Comparison of ENCODE assay signal across 8 mouse cellular contexts in the genomic region with DNA sequence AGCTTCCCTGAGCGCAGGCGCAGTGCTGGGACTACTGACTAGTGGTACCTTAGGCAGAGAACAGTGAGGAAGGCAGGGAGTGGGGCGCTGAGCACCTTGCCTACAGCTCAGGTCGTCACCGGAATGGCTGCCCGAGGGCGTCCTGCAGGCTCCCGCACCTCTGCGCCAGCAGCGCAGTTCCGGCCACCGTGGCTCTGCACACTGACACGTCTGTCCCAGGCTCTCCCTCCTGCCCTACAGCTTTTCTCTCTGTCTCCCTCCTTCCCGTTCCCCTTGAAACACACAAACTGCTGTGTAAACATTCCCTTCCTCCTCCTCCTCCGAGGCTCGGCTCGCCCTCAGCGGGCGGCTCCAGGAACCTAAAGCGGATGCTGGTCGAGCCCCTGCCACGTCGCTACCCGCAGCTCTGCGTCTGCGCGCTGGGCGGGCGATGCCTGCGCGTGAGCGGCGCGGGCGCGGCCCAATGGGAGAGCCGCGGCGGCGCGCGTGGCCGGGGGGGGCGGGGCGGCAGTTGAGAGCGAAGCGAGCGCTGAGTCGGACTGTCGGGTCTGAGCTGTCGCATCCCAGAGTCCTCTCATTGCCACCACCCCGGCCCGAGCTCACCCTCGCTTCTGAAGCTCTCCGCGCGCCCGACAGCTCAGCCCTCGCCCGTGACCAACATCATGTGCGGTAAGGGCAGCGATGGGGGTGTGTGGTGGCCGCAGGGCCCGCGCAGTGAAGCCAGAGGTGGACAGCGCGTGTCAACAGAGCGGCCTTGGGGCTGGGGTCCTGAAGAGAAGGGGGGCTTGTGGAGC. TPM values are rescaled to one million over a fixed set of nuclear protein-coding genes. Genes with fewer than 3 reads are reported as not detected.
DNase-seq lines count a peak whose midpoint lies in the region; ATAC-seq lines count a peak whose summit lies in the region.

A gene (plus strand): TSS at position 510 of the 794 bp plus-strand sequence.

- H3K4me3 ChIP-seq in hindbrain, embryonic 15.5 days = peak within 1 kb of the TSS; percentile 98

- DNase-seq in R1 (ENCODE audit: low read depth, low spot score) = peak; percentile 94
- DNase-seq in cerebellum, postnatal 25 days = peak; percentile 97 to 99
- DNase-seq in frontal cortex, postnatal 36 days (ENCODE audit: low spot score in 2 of 2) = peak; percentile 95 to 96
- DNase-seq in left cerebral cortex, adult 11 months (ENCODE audit: low spot score) = peak; percentile 91
- peak; percentile 97 to 99 for DNase-seq in lung, postnatal 4 days
- DNase-seq in retina, postnatal 7 days (ENCODE audit: low read depth, low spot score) = peak; percentile 94
- DNase-seq in urinary bladder, adult 2 months (ENCODE audit: low spot score) = peak; percentile 93

- peak; percentile 98 for ATAC-seq in hindbrain, embryonic 15.5 days (ENCODE audit: low FRiP score, low read depth)

- no peaks in the 10 kb centered on the region for H3K9me3 ChIP-seq in hindbrain, embryonic 15.5 days

- H3K27ac ChIP-seq in hindbrain, embryonic 15.5 days (replicated peaks) = peak within 1 kb of the TSS; percentile 97

- peak within 1 kb of the TSS; percentile 99 for H3K9ac ChIP-seq in hindbrain, embryonic 15.5 days

- peaks cover 26% of the 10 kb centered on the region for H3K4me1 ChIP-seq in hindbrain, embryonic 15.5 days (replicated peaks)

- WGBS in hindbrain, embryonic 15.5 days = under 1% methylated on average over 62 of the region's 68 CpGs

- no peaks in the 10 kb centered on the region for H3K27me3 ChIP-seq in hindbrain, embryonic 15.5 days

- H3K36me3 ChIP-seq in hindbrain, embryonic 15.5 days = no peaks in the 10 kb centered on the region

- peak within 1 kb of the TSS; percentile 68 for H3K4me2 ChIP-seq in hindbrain, embryonic 15.5 days

RNA-seq across cellular contexts. Expression of the gene that starts here (rescaled TPM):
- polyA plus RNA-seq in hindbrain, embryonic 15.5 days (2015; fragmentation: Nextera tagmentation; extraction: Ambion mirVana) = 20.2 and 20.5 TPM in 2 replicates
- polyA plus RNA-seq in urinary bladder, adult 2 months (2012; rRNA removed) = 23.2 and 25.1 TPM in 2 replicates

Comparison
In these comparisons a context has a peak if more than half of its experiments do, and no peak if none do; other contexts are left out.
1. Peak in every context shown above with its lines: DNase-seq, ATAC-seq, H3K4me3 ChIP-seq and H3K27ac ChIP-seq.